Mouse (Mus musculus): ENCODE data around the gene BC051142. TPM values are rescaled to one million over a fixed set of nuclear protein-coding genes. Genes with fewer than 3 reads are reported as not detected.

Gene BC051142
- polyA plus RNA-seq, 1 experiment from 2014 or later: 0.86 TPM

GRCm38 (mm10) chr17:34420014-34420413 lies 21.4 kb downstream of the BC051142 start:
- Histone ChIP-seq H3K9me3 (ENCODE audit: control insufficient read depth, low read length) (no peaks in the 10 kb centered on the region), H3K4me2 (replicated peaks; ENCODE audit: low read depth) (no peak overlapping the region), H3K36me3 (ENCODE audit: control insufficient read depth, insufficient read depth, low read length) (no peaks in the 10 kb centered on the region), H3K27ac (replicated peaks) (no peak overlapping the region), H3K4me3 (ENCODE audit: low read depth, low read length) (no peak overlapping the region), H3K9ac (ENCODE audit: low read length) (no peak overlapping the region), H3K27me3 (ENCODE audit: control insufficient read depth, insufficient read depth, low read length) (no peaks in the 10 kb centered on the region), H3K4me1 (replicated peaks; ENCODE audit: control insufficient read depth, insufficient read depth) (no peaks in the 10 kb centered on the region)
- DNase-seq (ENCODE audit: low spot score) (no peak), ATAC-seq (ENCODE audit: low FRiP score, low TSS enrichment) (no peak)
- TF ChIP-seq EP300 (optimal IDR thresholded peaks at IDR 0.05) (no peak), CTCF (IDR thresholded peaks at IDR 0.05; ENCODE audit: low read depth) (peak; percentile 16; the same call in 1 of the 2 replicates)
- 62% methylated on average over 7 of the region's 7 CpGs for WGBS

DNA sequence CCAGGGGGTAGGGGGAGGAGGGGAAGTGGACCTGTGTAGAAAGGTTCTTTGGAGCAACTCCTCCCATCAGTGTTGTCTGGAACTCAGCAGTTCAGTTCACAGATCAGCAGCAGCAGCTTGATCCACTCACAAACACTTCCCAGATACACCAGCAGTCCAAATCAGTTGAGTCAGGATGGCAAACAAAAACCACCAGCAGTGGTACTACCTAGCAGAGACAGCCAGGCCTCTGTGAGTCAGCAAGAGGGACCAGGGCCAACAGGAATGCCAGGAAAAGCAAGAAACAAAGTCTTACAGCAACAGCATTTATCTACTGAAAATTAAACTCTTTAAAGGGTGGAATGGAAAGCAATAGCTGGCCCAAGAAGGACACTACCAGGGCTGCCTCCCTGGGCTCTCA lies 29.0 kb downstream of the BC051142 start:
- H3K36me3 ChIP-seq (ENCODE audit: control insufficient read depth, insufficient read depth, low read length): no peaks in the 10 kb centered on the region
- no peak overlapping the region for H3K9ac ChIP-seq (ENCODE audit: low read length)
- no peak overlapping the region for H3K4me2 ChIP-seq (replicated peaks; ENCODE audit: low read depth)
- H3K4me3 ChIP-seq (ENCODE audit: low read depth, low read length): no peak overlapping the region
- no peaks in the 10 kb centered on the region for H3K27me3 ChIP-seq (ENCODE audit: control insufficient read depth, insufficient read depth, low read length)
- H3K27ac ChIP-seq (replicated peaks): no peak overlapping the region
- TF ChIP-seq EP300 (optimal IDR thresholded peaks at IDR 0.05) (no peak), CTCF (IDR thresholded peaks at IDR 0.05; ENCODE audit: low read depth) (no peak)
- DNase-seq (ENCODE audit: low spot score): no peak
- no peaks in the 10 kb centered on the region for H3K4me1 ChIP-seq (replicated peaks; ENCODE audit: control insufficient read depth, insufficient read depth)
- no peaks in the 10 kb centered on the region for H3K9me3 ChIP-seq (ENCODE audit: control insufficient read depth, low read length)
- ATAC-seq (ENCODE audit: low FRiP score, low TSS enrichment): no peak

DNA sequence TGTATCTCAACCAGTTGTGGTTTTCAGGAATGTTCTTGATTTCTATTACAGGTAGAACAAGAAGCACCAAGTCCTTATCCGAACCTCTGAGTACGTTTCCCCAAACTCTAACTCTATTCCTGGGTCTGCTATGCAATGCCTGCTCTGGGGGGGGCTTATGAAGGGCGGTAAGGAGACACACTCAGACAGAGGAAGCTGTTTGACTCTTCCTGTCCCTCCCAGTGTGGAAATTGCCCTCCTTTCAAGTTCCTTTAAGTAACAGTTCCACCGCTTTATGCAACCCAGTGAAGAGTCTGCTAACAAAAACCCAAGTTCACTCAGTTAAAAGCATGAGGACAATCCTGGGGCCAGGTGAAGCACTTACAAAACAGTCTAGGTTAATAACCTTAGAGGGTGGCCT lies 38.5 kb downstream of the BC051142 start:
- 56% methylated on average over 4 of the region's 4 CpGs for WGBS
- Histone ChIP-seq H3K9ac (ENCODE audit: low read length) (no peak overlapping the region), H3K27me3 (ENCODE audit: control insufficient read depth, insufficient read depth, low read length) (no peaks in the 10 kb centered on the region), H3K36me3 (ENCODE audit: control insufficient read depth, insufficient read depth, low read length) (no peaks in the 10 kb centered on the region), H3K9me3 (ENCODE audit: control insufficient read depth, low read length) (no peaks in the 10 kb centered on the region), H3K4me1 (replicated peaks; ENCODE audit: control insufficient read depth, insufficient read depth) (no peaks in the 10 kb centered on the region), H3K4me2 (replicated peaks; ENCODE audit: low read depth) (no peak overlapping the region), H3K4me3 (ENCODE audit: low read depth, low read length) (no peak overlapping the region), H3K27ac (replicated peaks) (no peak overlapping the region)
- DNase-seq (ENCODE audit: low spot score) (no peak), ATAC-seq (ENCODE audit: low FRiP score, low TSS enrichment) (no peak)
- TF ChIP-seq CTCF (IDR thresholded peaks at IDR 0.05; ENCODE audit: low read depth) (no peak), EP300 (optimal IDR thresholded peaks at IDR 0.05) (no peak)

DNA sequence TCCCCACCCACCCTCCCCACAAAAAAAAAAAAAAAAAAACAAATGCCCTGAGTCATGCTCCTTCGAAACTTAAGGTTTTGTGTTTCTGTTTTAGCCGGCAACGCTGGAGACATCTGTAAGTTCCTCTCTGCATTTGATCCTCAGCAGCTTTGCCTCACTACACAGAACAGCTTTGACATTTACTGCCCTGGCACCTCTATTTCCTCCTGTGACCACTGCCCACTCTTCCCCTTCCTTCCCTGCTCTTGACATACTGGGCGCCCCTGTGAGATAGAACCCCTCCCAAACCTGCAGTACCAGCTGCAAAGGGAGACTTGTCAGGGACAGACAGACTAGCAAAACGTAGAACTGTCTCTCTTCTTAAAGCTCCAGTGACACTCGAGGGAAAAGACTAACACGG lies 39.0 kb downstream of the BC051142 start:
- Histone ChIP-seq H3K4me1 (replicated peaks; ENCODE audit: control insufficient read depth, insufficient read depth) (no peaks in the 10 kb centered on the region), H3K4me3 (ENCODE audit: low read depth, low read length) (no peak overlapping the region), H3K4me2 (replicated peaks; ENCODE audit: low read depth) (no peak overlapping the region), H3K27me3 (ENCODE audit: control insufficient read depth, insufficient read depth, low read length) (no peaks in the 10 kb centered on the region), H3K9ac (ENCODE audit: low read length) (no peak overlapping the region), H3K27ac (replicated peaks) (no peak overlapping the region), H3K9me3 (ENCODE audit: control insufficient read depth, low read length) (no peaks in the 10 kb centered on the region), H3K36me3 (ENCODE audit: control insufficient read depth, insufficient read depth, low read length) (no peaks in the 10 kb centered on the region)
- WGBS: 40% methylated on average over 7 of the region's 7 CpGs
- TF ChIP-seq CTCF (IDR thresholded peaks at IDR 0.05; ENCODE audit: low read depth) (no peak), EP300 (optimal IDR thresholded peaks at IDR 0.05) (no peak)
- DNase-seq (ENCODE audit: low spot score): no peak
- no peak for ATAC-seq (ENCODE audit: low FRiP score, low TSS enrichment)

DNA sequence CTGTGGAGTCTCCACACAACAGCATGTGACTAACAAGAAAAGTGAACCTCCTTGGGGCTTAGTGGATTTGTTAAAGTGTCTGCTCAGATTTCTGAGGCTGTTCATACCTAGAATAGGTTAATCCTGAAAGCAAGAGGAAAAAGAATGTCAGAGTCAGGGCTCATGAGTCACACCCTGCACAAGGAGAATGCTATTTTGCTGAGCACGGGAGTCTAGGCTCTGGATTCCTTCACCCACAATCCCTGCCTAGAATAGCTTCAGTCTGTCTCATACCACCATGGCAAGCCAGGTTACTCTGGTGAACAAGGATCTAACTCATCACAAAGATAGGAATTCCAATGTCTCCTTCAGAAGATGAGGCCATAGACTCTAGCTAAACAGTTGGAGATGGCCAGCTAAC lies 40.0 kb downstream of the BC051142 start:
- DNase-seq (ENCODE audit: low spot score): no peak
- H3K4me2 ChIP-seq (replicated peaks; ENCODE audit: low read depth): no peak overlapping the region
- H3K27ac ChIP-seq (replicated peaks): no peak overlapping the region
- no peaks in the 10 kb centered on the region for H3K9me3 ChIP-seq (ENCODE audit: control insufficient read depth, low read length)
- no peaks in the 10 kb centered on the region for H3K36me3 ChIP-seq (ENCODE audit: control insufficient read depth, insufficient read depth, low read length)
- TF ChIP-seq CTCF (IDR thresholded peaks at IDR 0.05; ENCODE audit: low read depth) (no peak), EP300 (optimal IDR thresholded peaks at IDR 0.05) (no peak)
- ATAC-seq (ENCODE audit: low FRiP score, low TSS enrichment): no peak
- H3K4me3 ChIP-seq (ENCODE audit: low read depth, low read length): no peak overlapping the region
- 0% methylated on average over 1 of the region's 1 CpGs for WGBS
- H3K9ac ChIP-seq (ENCODE audit: low read length): no peak overlapping the region
- H3K4me1 ChIP-seq (replicated peaks; ENCODE audit: control insufficient read depth, insufficient read depth): no peaks in the 10 kb centered on the region
- H3K27me3 ChIP-seq (ENCODE audit: control insufficient read depth, insufficient read depth, low read length): no peaks in the 10 kb centered on the region

- no peak overlapping the region for H3K9ac ChIP-seq (ENCODE audit: low read length)
- no peaks in the 10 kb centered on the region for H3K4me1 ChIP-seq (replicated peaks; ENCODE audit: control insufficient read depth, insufficient read depth)
- 34% methylated on average over 3 of the region's 3 CpGs for WGBS
- no peaks in the 10 kb centered on the region for H3K36me3 ChIP-seq (ENCODE audit: control insufficient read depth, insufficient read depth, low read length)
- H3K4me3 ChIP-seq (ENCODE audit: low read depth, low read length): no peak overlapping the region
- H3K9me3 ChIP-seq (ENCODE audit: control insufficient read depth, low read length): no peaks in the 10 kb centered on the region
- DNase-seq (ENCODE audit: low spot score) (no peak), ATAC-seq (ENCODE audit: low FRiP score, low TSS enrichment) (0 out of 2 replicates have a peak, but pooled peaks have one; percentile 34)
- TF ChIP-seq CTCF (IDR thresholded peaks at IDR 0.05; ENCODE audit: low read depth): peak; percentile 84
- TF ChIP-seq EP300 (optimal IDR thresholded peaks at IDR 0.05): no peak
- no peaks in the 10 kb centered on the region for H3K27me3 ChIP-seq (ENCODE audit: control insufficient read depth, insufficient read depth, low read length)
- no peak overlapping the region for H3K4me2 ChIP-seq (replicated peaks; ENCODE audit: low read depth)
- no peak overlapping the region for H3K27ac ChIP-seq (replicated peaks)
Measured at GRCm38 (mm10) chr17:34439795-34440194, 41.2 kb downstream of the BC051142 start.

Measured in stomach, postnatal 0 days (tissue).